Mouse (Mus musculus) testis, adult 2 months (tissue): ENCODE data around the gene Vmn1r204.

Experiments used
- CTCF ChIP-seq: fragments of 200-500 bp; IDR thresholded peaks from 2 replicates; pipeline ENCODE4 v1.5.1; 2012; ENCODE audit warnings: low read depth, mild to moderate bottlenecking, inconsistent platforms, low read length, moderate library complexity; ENCODE audit not compliant: control insufficient read depth, insufficient read depth, insufficient replicate concordance
- POLR2A ChIP-seq: fragments of 200-500 bp; IDR thresholded peaks from 2 replicates; pipeline ENCODE4 v1.6.1; 2012; ENCODE audit warnings: low read depth, mild to moderate bottlenecking, inconsistent platforms, low read length, moderate library complexity; ENCODE audit not compliant: control insufficient read depth

- TF ChIP-seq POLR2A: no peak
- no peak for TF ChIP-seq CTCF
These were observed 35.2 kb upstream of the Vmn1r204 start, which contains the start of gene Vmn1r203 for GRCm38 (mm10) chr13:22517814-22518213.
